Mouse (Mus musculus) myocyte (in vitro differentiated cells): ENCODE data around the gene Dpp6. TPM values are rescaled to one million over a fixed set of nuclear protein-coding genes. Genes with fewer than 3 reads are reported as not detected.

Experiments used
- H3K27me3 ChIP-seq: one replicate; pipeline ENCODE4 v1.6.1; 2011; ENCODE audit not compliant: control insufficient read depth, insufficient read depth, insufficient read length
- H3K36me3 ChIP-seq: one replicate; pipeline ENCODE4 v1.6.1; 2011; ENCODE audit not compliant: control insufficient read depth, insufficient read depth
- H3K4me2 ChIP-seq: one replicate; pipeline ENCODE4 v1.6.1; 2011; ENCODE audit warnings: low read depth, control low read depth
- H3K4me3 ChIP-seq: one replicate; pipeline ENCODE4 v1.5.1; 2011; ENCODE audit warnings: mild to moderate bottlenecking, control low read depth, moderate library complexity
- H3K79me2 ChIP-seq: one replicate; pipeline ENCODE4 v1.6.1; 2011; ENCODE audit not compliant: control insufficient read depth, insufficient read depth
- H3ac ChIP-seq: one replicate; pipeline ENCODE4 v1.6.1; 2011; ENCODE audit not compliant: control insufficient read depth, insufficient read length
- CEBPB ChIP-seq: IDR thresholded peaks from 2 replicates; pipeline ENCODE4 v1.6.1; 2011; ENCODE audit warnings: mild to moderate bottlenecking, moderate library complexity; ENCODE audit not compliant: poor library complexity, insufficient read depth, severe bottlenecking
- E2F4 ChIP-seq: IDR thresholded peaks from one replicate; pipeline ENCODE4 v1.6.1; 2011; ENCODE audit warnings: mild to moderate bottlenecking, control low read depth, moderate library complexity; ENCODE audit not compliant: insufficient read depth
- MAX ChIP-seq: IDR thresholded peaks from one replicate; pipeline ENCODE4 v1.6.1; 2011; ENCODE audit warnings: low read depth, mild to moderate bottlenecking, control low read depth
- MYOD1 ChIP-seq, 3 experiments: IDR thresholded peaks; one replicate each; pipeline ENCODE4 v1.6.1; 2011; ENCODE audit warnings: control low read depth in 2 of 3, low read depth in 2 of 3, mild to moderate bottlenecking in 2 of 3, moderate library complexity in 1 of 3; ENCODE audit not compliant: insufficient read length in 2 of 3, control insufficient read depth in 1 of 3
- MYOG ChIP-seq, 3 experiments: IDR thresholded peaks; one replicate each; pipeline ENCODE4 v1.6.1; 2011; ENCODE audit warnings: control low read depth in 2 of 3, low read depth in 2 of 3, mild to moderate bottlenecking in 2 of 3; ENCODE audit not compliant: insufficient read length in 2 of 3, control insufficient read depth in 1 of 3, insufficient read depth in 1 of 3
- POLR2A ChIP-seq: IDR thresholded peaks from one replicate; pipeline ENCODE4 v1.6.1; 2011; ENCODE audit warnings: low read depth, mild to moderate bottlenecking, control low read depth, moderate library complexity; ENCODE audit not compliant: insufficient read length
- POLR2AphosphoS2 ChIP-seq: IDR thresholded peaks from one replicate; pipeline ENCODE4 v1.6.1; 2011; ENCODE audit warnings: low read depth, control low read depth; ENCODE audit not compliant: insufficient read length
- REST ChIP-seq: IDR thresholded peaks from one replicate; pipeline ENCODE4 v1.6.1; 2011; ENCODE audit warnings: mild to moderate bottlenecking, control low read depth, moderate library complexity; ENCODE audit not compliant: insufficient read depth, insufficient read length
- SRF ChIP-seq: IDR thresholded peaks from one replicate; pipeline ENCODE4 v1.6.1; 2011; ENCODE audit warnings: low read depth; ENCODE audit not compliant: control insufficient read depth, insufficient read length
- TCF12 ChIP-seq: IDR thresholded peaks from one replicate; pipeline ENCODE4 v1.6.1; 2011; ENCODE audit warnings: mild to moderate bottlenecking, control low read depth; ENCODE audit not compliant: poor library complexity, insufficient read depth, severe bottlenecking
- TCF3 ChIP-seq: IDR thresholded peaks from one replicate; pipeline ENCODE4 v1.6.1; 2011; ENCODE audit warnings: low read depth, control low read depth; ENCODE audit not compliant: insufficient read length
- USF1 ChIP-seq: IDR thresholded peaks from one replicate; pipeline ENCODE4 v1.6.1; 2011; ENCODE audit warnings: low read depth, mild to moderate bottlenecking, control low read depth, moderate library complexity
- polyA plus RNA-seq: library from polyadenylated mRNA; unstranded; fragments of >200 nt; fragmentation: generic; extraction: Trizol; gene quantifications from one replicate; pipeline ENCODE4 v1.2.1, GENCODE M21; 2012; ENCODE audit warnings: missing spikeins

Gene Dpp6
- polyA plus RNA-seq, 1 experiment = 0.06 TPM

GRCm38 (mm10) chr5:27357630-27358029 lies 540.6 kb downstream of the Dpp6 start:
- Histone ChIP-seq H3K4me3 (no peak overlapping the region), H3K36me3 (no peaks in the 10 kb centered on the region), H3K4me2 (no peak overlapping the region), H3K79me2 (no peaks in the 10 kb centered on the region), H3ac (no peak overlapping the region), H3K27me3 (no peaks in the 10 kb centered on the region)
- TF ChIP-seq TCF12 (no peak), MYOD1 (IDR thresholded peaks at IDR 0.05; ENCODE audit: control insufficient read depth in 1 of 3, insufficient read length in 2 of 3, low read depth in 2 of 3) (no peak), POLR2AphosphoS2 (no peak), CEBPB (no peak), MYOG (IDR thresholded peaks at IDR 0.05; ENCODE audit: control insufficient read depth in 1 of 3, insufficient read depth in 1 of 3, insufficient read length in 2 of 3, low read depth in 2 of 3) (no peak), E2F4 (no peak), TCF3 (no peak), MAX (no peak), REST (no peak), POLR2A (no peak), USF1 (no peak), SRF (no peak)

GRCm38 (mm10) chr5:27365946-27366345 lies 548.9 kb downstream of the Dpp6 start:
- Histone ChIP-seq H3K4me2 (no peak overlapping the region), H3K27me3 (no peaks in the 10 kb centered on the region), H3K36me3 (no peaks in the 10 kb centered on the region), H3ac (no peak overlapping the region), H3K4me3 (no peak overlapping the region), H3K79me2 (no peaks in the 10 kb centered on the region)
- TF ChIP-seq TCF12 = no peak
- TF ChIP-seq MAX = no peak
- no peak for TF ChIP-seq TCF3
- TF ChIP-seq SRF = no peak
- TF ChIP-seq CEBPB = no peak
- TF ChIP-seq POLR2A = no peak
- TF ChIP-seq MYOD1 (IDR thresholded peaks at IDR 0.05; ENCODE audit: control insufficient read depth in 1 of 3, insufficient read length in 2 of 3, low read depth in 2 of 3) = no peak
- TF ChIP-seq USF1 = no peak
- TF ChIP-seq POLR2AphosphoS2 = no peak
- no peak for TF ChIP-seq REST
- no peak for TF ChIP-seq MYOG (IDR thresholded peaks at IDR 0.05; ENCODE audit: control insufficient read depth in 1 of 3, insufficient read depth in 1 of 3, insufficient read length in 2 of 3, low read depth in 2 of 3)
- TF ChIP-seq E2F4 = no peak

- Histone ChIP-seq H3K36me3 (no peaks in the 10 kb centered on the region), H3K27me3 (no peaks in the 10 kb centered on the region), H3K79me2 (no peaks in the 10 kb centered on the region), H3ac (no peak overlapping the region), H3K4me2 (no peak overlapping the region), H3K4me3 (no peak overlapping the region)
- no peak for TF ChIP-seq MYOG (IDR thresholded peaks at IDR 0.05; ENCODE audit: control insufficient read depth in 1 of 3, insufficient read depth in 1 of 3, insufficient read length in 2 of 3, low read depth in 2 of 3)
- TF ChIP-seq CEBPB = no peak
- TF ChIP-seq TCF3 = no peak
- no peak for TF ChIP-seq SRF
- no peak for TF ChIP-seq MYOD1 (IDR thresholded peaks at IDR 0.05; ENCODE audit: control insufficient read depth in 1 of 3, insufficient read length in 2 of 3, low read depth in 2 of 3)
- no peak for TF ChIP-seq TCF12
- no peak for TF ChIP-seq MAX
- no peak for TF ChIP-seq POLR2A
- TF ChIP-seq REST = no peak
- TF ChIP-seq POLR2AphosphoS2 = no peak
Observed at GRCm38 (mm10) chr5:27370814-27371213, 553.8 kb downstream of the Dpp6 start.

GRCm38 (mm10) chr5:27373931-27374330 lies 556.9 kb downstream of the Dpp6 start:
- Histone ChIP-seq H3K79me2 (no peaks in the 10 kb centered on the region), H3K36me3 (no peaks in the 10 kb centered on the region), H3ac (no peak overlapping the region), H3K4me3 (no peak overlapping the region), H3K4me2 (no peak overlapping the region), H3K27me3 (no peaks in the 10 kb centered on the region)
- TF ChIP-seq REST (no peak), POLR2A (no peak)

DNA sequence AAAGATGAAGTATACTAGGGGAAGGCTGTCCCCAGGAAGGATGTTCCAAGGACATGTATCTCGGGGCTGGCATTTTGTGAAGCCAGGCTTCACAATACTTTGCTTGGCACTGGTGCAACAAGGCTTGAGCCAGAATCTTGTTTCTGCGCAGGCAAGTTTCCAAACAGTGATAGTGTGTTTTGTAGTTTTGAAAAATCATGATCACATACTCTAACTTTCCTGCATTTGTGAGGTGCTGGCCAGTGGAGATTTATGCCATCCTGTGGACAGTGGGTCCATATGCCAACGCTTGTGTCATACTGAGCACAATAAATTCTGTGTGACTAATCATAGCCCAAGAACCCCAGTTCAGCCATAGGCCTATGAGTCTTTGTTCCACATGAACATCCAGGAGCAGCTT lies 558.8 kb downstream of the Dpp6 start:
- TF ChIP-seq SRF (no peak), MAX (no peak)
- no peak overlapping the region for H3K4me3 ChIP-seq
- no peaks in the 10 kb centered on the region for H3K79me2 ChIP-seq
- H3K27me3 ChIP-seq = no peaks in the 10 kb centered on the region
- H3K4me2 ChIP-seq = no peak overlapping the region
- no peaks in the 10 kb centered on the region for H3K36me3 ChIP-seq
- no peak overlapping the region for H3ac ChIP-seq
